Mouse (Mus musculus): ENCODE measurements around the gene Ralb.

DNA sequence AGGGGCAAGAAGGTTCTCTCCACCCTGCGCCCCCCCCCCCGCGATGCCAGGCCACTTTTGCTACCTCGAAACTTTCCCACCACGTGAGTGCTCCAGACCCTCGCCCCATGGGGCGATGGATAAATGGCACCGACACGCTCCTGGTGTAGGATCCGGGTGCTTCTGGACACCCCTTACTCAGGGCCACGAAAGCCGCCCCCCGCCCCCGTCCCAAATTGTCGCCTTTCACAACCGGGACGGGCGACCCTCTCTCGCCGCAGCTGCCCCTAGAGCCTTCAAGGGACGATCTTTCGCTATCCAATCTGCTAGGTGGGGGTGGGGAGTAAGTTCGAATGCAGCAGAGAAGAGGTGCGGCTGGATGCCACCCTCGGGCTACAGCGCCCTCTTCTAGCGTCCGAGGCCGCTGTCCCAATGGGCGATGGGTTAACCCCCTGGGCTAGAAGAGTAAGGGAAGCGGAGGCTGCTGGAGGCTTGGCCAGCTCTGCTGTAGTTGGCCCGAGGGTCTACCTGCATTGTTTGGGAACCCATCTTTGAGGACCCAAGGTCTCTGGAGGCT is 82.1 kb downstream of the Ralb start:
- no peak for TF ChIP-seq POLR2AphosphoS2 (IDR thresholded peaks at IDR 0.05; ENCODE audit: insufficient read length, low read depth)
- TF ChIP-seq POLR2A (IDR thresholded peaks at IDR 0.05; ENCODE audit: insufficient read length, low read depth) = no peak
- TF ChIP-seq USF1 (IDR thresholded peaks at IDR 0.05; ENCODE audit: low read depth) = no peak
- no peak for TF ChIP-seq E2F4 (IDR thresholded peaks at IDR 0.05; ENCODE audit: insufficient read depth)
- no peak for TF ChIP-seq TCF12 (IDR thresholded peaks at IDR 0.05; ENCODE audit: insufficient read depth, poor library complexity, severe bottlenecking)
- TF ChIP-seq CEBPB (IDR thresholded peaks at IDR 0.05; ENCODE audit: insufficient read depth, poor library complexity, severe bottlenecking) = no peak

All from myocyte (in vitro differentiated cells).